Mouse (Mus musculus) lung, embryonic 15.5 days (tissue): ENCODE results near the gene Il11. TPM values are rescaled to one million over a fixed set of nuclear protein-coding genes. Genes with fewer than 3 reads are reported as not detected.

Source experiments
- ATAC-seq: fragments of 200-750 bp; cut with Nextera tagmentation; 2 replicates; pipeline ENCODE4 v1.8.0; 2017; ENCODE audit warnings: moderate number of reproducible peaks, borderline replicate concordance; ENCODE audit not compliant: low FRiP score, low TSS enrichment; ENCODE audit errors: extremely low read depth
- H3K27ac ChIP-seq: fragments of 300-500 bp; sonication (generic); 2 replicates; pipeline ENCODE4 v1.5.1; 2015; ENCODE audit warnings: moderate library complexity, mild to moderate bottlenecking, inconsistent platforms
- H3K27me3 ChIP-seq: fragments of 300-500 bp; sonication (generic); 2 replicates; pipeline ENCODE4 v1.6.1; 2015; ENCODE audit warnings: inconsistent platforms
- H3K36me3 ChIP-seq: fragments of 300-500 bp; sonication (generic); 2 replicates; pipeline ENCODE4 v1.6.1; 2015; ENCODE audit warnings: inconsistent platforms
- H3K4me1 ChIP-seq: fragments of 300-500 bp; sonication (generic); 2 replicates; pipeline ENCODE4 v1.6.1; 2015; ENCODE audit warnings: inconsistent platforms
- H3K4me2 ChIP-seq: fragments of 300-500 bp; sonication (generic); 2 replicates; pipeline ENCODE4 v1.6.1; 2015; ENCODE audit warnings: inconsistent platforms, mild to moderate bottlenecking, moderate library complexity
- H3K4me3 ChIP-seq: fragments of 300-500 bp; sonication (generic); 2 replicates; pipeline ENCODE4 v1.5.1; 2015; ENCODE audit warnings: mild to moderate bottlenecking, inconsistent platforms
- H3K9ac ChIP-seq: fragments of 300-500 bp; sonication (generic); 2 replicates; pipeline ENCODE4 v1.6.1; 2015; ENCODE audit warnings: inconsistent platforms
- H3K9me3 ChIP-seq: fragments of 300-500 bp; sonication (generic); 2 replicates; pipeline ENCODE4 v1.6.1; 2016; ENCODE audit warnings: inconsistent platforms
- WGBS: fragments of 180-500 bp; shearing (Covaris S2); methylation state at CpG from one replicate; pipeline ENCODE4 v1.1.7; 2015; 5-methylcytosine and 5-hydroxymethylcytosine counted together
- polyA plus RNA-seq: library from polyadenylated mRNA; unstranded; fragments of >200 nt; fragmentation: Nextera tagmentation; extraction: Ambion mirVana; gene quantifications from 2 replicates; pipeline ENCODE4 v1.2.1, GENCODE M21; 2015

Il11 gene
- polyA plus RNA-seq, 1 experiment from 2014 or later: 0.19 TPM

- 41% methylated on average over 3 of the region's 3 CpGs for WGBS
- H3K36me3 ChIP-seq: no peaks in the 10 kb centered on the region
- no peak overlapping the region for H3K27ac ChIP-seq
- H3K4me2 ChIP-seq: no peak overlapping the region
- peaks cover 9% of the 10 kb centered on the region for H3K4me1 ChIP-seq
- no peak overlapping the region for H3K9ac ChIP-seq
- H3K4me3 ChIP-seq: no peak overlapping the region
- no peak for ATAC-seq
- no peaks in the 10 kb centered on the region for H3K9me3 ChIP-seq
- peaks cover 26% of the 10 kb centered on the region for H3K27me3 ChIP-seq
Observed at GRCm38 (mm10) chr7:4782130-4782529, 529 bp downstream of the Il11 start.

GRCm38 (mm10) chr7:4779921-4780320, 2.7 kb downstream of the Il11 start:
- Histone ChIP-seq H3K4me2 (no peak overlapping the region), H3K36me3 (no peaks in the 10 kb centered on the region), H3K27ac (no peak overlapping the region), H3K9me3 (no peaks in the 10 kb centered on the region), H3K4me1 (peaks cover 10% of the 10 kb centered on the region), H3K4me3 (no peak overlapping the region), H3K27me3 (peaks cover 46% of the 10 kb centered on the region), H3K9ac (no peak overlapping the region)
- WGBS: 32% methylated on average over 5 of the region's 5 CpGs
- ATAC-seq: no peak

- 6% methylated on average over 18 of the region's 20 CpGs for WGBS
- H3K4me3 ChIP-seq: no peak overlapping the region
Observed at GRCm38 (mm10) chr7:4777851-4778637, 4.6 kb downstream of the Il11 start.

GRCm38 (mm10) chr7:4776861-4777830, 5.5 kb downstream of the Il11 start:
- ATAC-seq: peak; percentile 75
- Histone ChIP-seq H3K4me1 (peaks cover 10% of the 10 kb centered on the region), H3K9ac (no peak overlapping the region), H3K9me3 (no peaks in the 10 kb centered on the region), H3K4me2 (peak overlapping the region; percentile 52), H3K36me3 (no peaks in the 10 kb centered on the region), H3K4me3 (peak overlapping the region; percentile 31), H3K27me3 (peaks cover 47% of the 10 kb centered on the region), H3K27ac (no peak overlapping the region)
- 1% methylated on average over 39 of the region's 56 CpGs for WGBS

More at GRCm38 (mm10) chr7:4777851-4778637, 4.6 kb downstream of the Il11 start:
- peaks cover 47% of the 10 kb centered on the region for H3K27me3 ChIP-seq
- H3K27ac ChIP-seq: no peak overlapping the region
- H3K9me3 ChIP-seq: no peaks in the 10 kb centered on the region
- H3K4me2 ChIP-seq: no peak overlapping the region
- H3K36me3 ChIP-seq: no peaks in the 10 kb centered on the region
- H3K4me1 ChIP-seq: peaks cover 10% of the 10 kb centered on the region
- H3K9ac ChIP-seq: no peak overlapping the region
- no peak for ATAC-seq

GRCm38 (mm10) chr7:4776131-4776530, 6.5 kb downstream of the Il11 start:
- no peaks in the 10 kb centered on the region for H3K36me3 ChIP-seq
- no peak overlapping the region for H3K4me3 ChIP-seq
- no peak overlapping the region for H3K4me2 ChIP-seq
- H3K9ac ChIP-seq: no peak overlapping the region
- WGBS: 50% methylated on average over 10 of the region's 10 CpGs
- ATAC-seq: no peak
- no peak overlapping the region for H3K27ac ChIP-seq
- H3K27me3 ChIP-seq: peaks cover 47% of the 10 kb centered on the region
- H3K4me1 ChIP-seq: peaks cover 6% of the 10 kb centered on the region
- H3K9me3 ChIP-seq: no peaks in the 10 kb centered on the region

- Histone ChIP-seq H3K9me3 (no peaks in the 10 kb centered on the region), H3K4me2 (no peak within 1 kb of the TSS), H3K9ac (no peak within 1 kb of the TSS), H3K4me3 (no peak within 1 kb of the TSS), H3K27me3 (peaks cover 14% of the 10 kb centered on the region), H3K36me3 (no peaks in the 10 kb centered on the region), H3K27ac (no peak within 1 kb of the TSS), H3K4me1 (no peaks in the 10 kb centered on the region)
- WGBS: 48% methylated on average over 5 of the region's 5 CpGs
- no peak for ATAC-seq
Observed at GRCm38 (mm10) chr7:4771202-4771601, 11.5 kb downstream of the Il11 start, which contains the start of gene Fam71e2. TSS of gene Fam71e2 (minus strand) at chr7:4771302.

- no peaks in the 10 kb centered on the region for H3K36me3 ChIP-seq
- WGBS: 16% methylated on average over 4 of the region's 4 CpGs
Observed at GRCm38 (mm10) chr7:4764946-4765710, 17.5 kb downstream of the Il11 start.

GRCm38 (mm10) chr7:4759670-4760069, 23.0 kb downstream of the Il11 start:
- no peaks in the 10 kb centered on the region for H3K9me3 ChIP-seq
- H3K36me3 ChIP-seq: no peaks in the 10 kb centered on the region
- no peak overlapping the region for H3K4me2 ChIP-seq
- H3K27ac ChIP-seq: no peak overlapping the region
- 20% methylated on average over 1 of the region's 1 CpGs for WGBS
- H3K4me3 ChIP-seq: no peak overlapping the region
- no peaks in the 10 kb centered on the region for H3K4me1 ChIP-seq
- H3K9ac ChIP-seq: no peak overlapping the region
- ATAC-seq: no peak
- H3K27me3 ChIP-seq: no peaks in the 10 kb centered on the region

More at GRCm38 (mm10) chr7:4764946-4765710, 17.5 kb downstream of the Il11 start:
- 0 out of 2 replicates have a peak, but pooled peaks cover 2% of the 10 kb centered on the region for H3K27me3 ChIP-seq
- ATAC-seq: no peak
- H3K9me3 ChIP-seq: no peaks in the 10 kb centered on the region
- no peak overlapping the region for H3K4me2 ChIP-seq
- no peaks in the 10 kb centered on the region for H3K4me1 ChIP-seq
- no peak overlapping the region for H3K27ac ChIP-seq
- H3K9ac ChIP-seq: no peak overlapping the region
- no peak overlapping the region for H3K4me3 ChIP-seq

GRCm38 (mm10) chr7:4752821-4753570, 29.7 kb downstream of the Il11 start, which contains the start of gene Cox6b2:
TSS of gene Cox6b2 (minus strand) at chr7:4753094.
- ATAC-seq: peak; percentile 93
- WGBS: 2% methylated on average over 24 of the region's 24 CpGs
- Histone ChIP-seq H3K27me3 (no peaks in the 10 kb centered on the region), H3K4me3 (peak within 1 kb of the TSS; percentile 45), H3K36me3 (no peaks in the 10 kb centered on the region), H3K9me3 (no peaks in the 10 kb centered on the region), H3K9ac (peak within 1 kb of the TSS; percentile 11), H3K27ac (peak within 1 kb of the TSS; percentile 56), H3K4me2 (peak within 1 kb of the TSS; percentile 71), H3K4me1 (peaks cover 19% of the 10 kb centered on the region)

- Histone ChIP-seq H3K4me3 (peak overlapping the region; percentile 45), H3K27ac (peak overlapping the region; percentile 56), H3K4me1 (peaks cover 19% of the 10 kb centered on the region), H3K36me3 (no peaks in the 10 kb centered on the region), H3K9ac (peak overlapping the region; percentile 11; the same call in 1 of the 2 replicates), H3K9me3 (no peaks in the 10 kb centered on the region), H3K4me2 (peak overlapping the region; percentile 71), H3K27me3 (no peaks in the 10 kb centered on the region)
- ATAC-seq: peak; percentile 81
- 3% methylated on average over 30 of the region's 30 CpGs for WGBS
Observed at GRCm38 (mm10) chr7:4751971-4752820, 30.5 kb downstream of the Il11 start.
